Mouse (Mus musculus): Measurements from ENCODE around the gene Notch4.

DNA sequence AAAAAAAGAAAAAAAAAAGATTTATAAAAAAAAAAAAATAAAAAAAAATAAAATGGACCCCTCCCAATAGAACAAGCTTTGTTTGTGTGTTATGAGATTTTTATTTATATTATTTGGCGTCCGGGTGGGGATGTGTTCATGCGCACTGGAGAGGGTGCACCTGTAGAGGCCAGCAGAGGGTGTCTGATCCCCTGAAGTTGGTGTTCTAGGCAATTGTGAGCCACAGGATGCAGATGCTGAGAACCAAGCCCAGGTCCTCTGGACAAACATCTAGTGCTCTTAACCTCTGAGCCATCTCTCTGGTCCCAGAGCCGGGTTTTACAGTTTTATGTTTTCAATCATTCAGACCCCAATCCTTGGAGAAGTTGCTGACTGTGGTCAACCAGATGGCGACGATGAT lies 3.6 kb upstream of the Notch4 start:
- no peak for TF ChIP-seq POLR2A (IDR thresholded peaks at IDR 0.05; ENCODE audit: low read depth, low read length)
- no peak for TF ChIP-seq CTCF (IDR thresholded peaks at IDR 0.05; ENCODE audit: borderline replicate concordance, insufficient read depth, low read length)

All from embryonic fibroblast, embryonic 13.5 days (primary cell).